Mouse (Mus musculus): ENCODE data around the gene Gm21834.

GRCm38 (mm10) chr17:57767306-57767705 is 25.3 kb upstream of the Gm21834 start:
- TF ChIP-seq EP300 (IDR thresholded peaks at IDR 0.05; ENCODE audit: low read depth) = no peak
- no peak for TF ChIP-seq CTCF (IDR thresholded peaks at IDR 0.05; ENCODE audit: low read depth)
